Mouse (Mus musculus) erythroblast, adult 5-6 weeks (primary cell): ENCODE measurements around the gene Optc. TPM values are rescaled to one million over a fixed set of nuclear protein-coding genes. Genes with fewer than 3 reads are reported as not detected.

Experiments
- ATAC-seq: replicated peaks from 2 replicates; pipeline ENCODE4 v1.8.0; 2016; ENCODE audit warnings: moderate number of reproducible peaks, mild to moderate bottlenecking, moderate TSS enrichment, inconsistent platforms; ENCODE audit not compliant: poor library complexity, low FRiP score, severe bottlenecking
- total RNA-seq, 2 experiments: library from RNA; stranded (forward) in 1 of 2; stranded (reverse) in 1 of 2; fragments of 150-400 nt in 1 of 2; fragments of 200-764, 138-1000 nt in 1 of 2; gene quantifications; 2 replicates each; pipeline versions ENCODE4 v1.2.3 to v1.2.4; 2015 to 2017; ENCODE audit warnings: low replicate concordance in 2 of 2

The Optc gene
- total RNA-seq, 2 experiments from 2014 or later, result not detected

DNA sequence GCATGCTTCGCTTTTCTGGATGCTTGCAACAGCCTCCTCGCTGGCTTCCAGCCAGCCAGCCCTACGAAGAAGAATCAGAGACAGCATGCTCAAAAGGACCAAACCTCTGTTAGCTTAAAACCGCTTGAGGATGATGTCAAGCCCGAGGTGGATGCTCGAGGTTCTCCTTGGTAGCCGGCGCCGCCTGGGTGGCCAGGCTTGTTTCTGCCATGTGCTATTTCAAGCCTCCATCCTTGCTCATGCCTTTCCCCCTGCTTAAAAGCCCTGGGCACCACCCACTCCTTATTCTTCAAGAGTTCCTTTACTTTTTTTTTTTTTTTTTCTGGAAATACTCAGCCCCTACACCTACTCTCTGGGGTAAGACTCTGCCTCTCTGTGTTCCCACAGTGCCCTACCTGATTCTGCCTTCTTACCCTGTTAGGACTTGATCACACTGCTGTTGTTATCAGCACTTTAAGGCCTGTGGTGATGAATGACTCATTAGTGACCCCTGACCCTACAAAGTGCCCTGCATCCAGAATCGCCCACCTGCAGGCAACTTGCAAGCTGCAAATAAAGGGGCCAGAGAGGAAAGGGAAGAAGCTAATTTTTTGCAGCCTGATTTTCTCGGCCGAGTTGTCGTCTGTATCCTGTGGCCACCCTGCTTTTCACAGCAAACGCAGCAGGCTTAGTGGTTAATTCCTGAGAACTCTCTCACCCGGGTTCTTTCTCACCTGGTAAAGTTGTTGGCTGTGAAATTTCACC is 52.4 kb downstream of the Optc start:
- no peak for ATAC-seq

DNA sequence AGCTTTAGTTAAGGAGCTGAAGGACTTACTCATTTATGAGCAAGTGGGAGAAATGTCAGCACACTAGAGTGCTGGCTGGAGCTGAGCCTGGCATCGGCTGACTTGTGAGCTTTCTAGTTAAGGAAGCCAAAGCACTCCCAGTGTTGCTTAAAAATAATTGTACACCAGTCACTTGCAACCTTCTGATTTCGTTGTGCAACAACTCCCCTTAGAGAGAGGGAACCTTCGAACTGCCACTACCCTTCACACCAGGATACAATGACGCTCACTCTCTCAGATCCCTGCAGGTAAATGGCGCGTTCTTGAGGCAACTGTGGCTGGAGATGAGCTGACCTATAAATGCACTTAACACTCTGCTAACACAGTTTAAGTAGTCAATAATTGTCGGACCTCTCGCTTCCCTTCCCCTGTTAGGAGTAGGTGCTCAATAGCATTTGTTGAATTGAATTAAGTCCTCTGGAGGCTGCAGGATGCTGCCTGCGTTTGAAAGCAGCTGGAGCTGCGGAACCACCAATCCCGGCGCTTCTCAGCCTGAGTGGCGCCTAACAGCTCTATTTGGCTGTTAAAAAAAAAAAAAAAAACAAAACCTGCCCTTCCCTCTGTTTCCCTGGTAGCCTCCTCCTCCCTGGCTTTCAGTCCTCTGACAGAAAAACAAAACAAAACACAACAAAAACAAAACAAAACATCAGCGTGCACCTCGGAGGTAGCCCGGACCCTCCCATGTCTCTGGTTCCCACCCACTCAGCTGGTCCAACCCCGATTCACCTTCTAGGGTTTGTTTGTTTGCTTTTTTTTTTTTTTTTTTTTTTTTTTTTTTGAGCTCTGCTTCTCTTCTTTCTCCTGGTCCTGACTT is 53.2 kb downstream of the Optc start:
- ATAC-seq, result no peak

Other genes with a start within 250 kb of the Optc start
- 5.2 TPM in 1 of 2 replicates, not detected in the other for gene Zbed6, start 247.1 kb downstream of the Optc start, total RNA-seq (2015; ENCODE audit: low replicate concordance)
- gene Zbed6, start 247.1 kb downstream of the Optc start, total RNA-seq (2017; ENCODE audit: low replicate concordance), result 12.8 and 27.2 TPM in 2 replicates
- 17.6 and 22.9 TPM in 2 replicates for gene Gm38394, start 246.7 kb downstream of the Optc start, total RNA-seq (2015; ENCODE audit: low replicate concordance)
- gene Gm38394, start 246.7 kb downstream of the Optc start, total RNA-seq (2017; ENCODE audit: low replicate concordance), result 5.5 and 16.6 TPM in 2 replicates
- 1.3 TPM in 1 of 2 replicates, not detected in the other for gene Lax1, start 217.9 kb downstream of the Optc start, total RNA-seq (2015; ENCODE audit: low replicate concordance)
- gene Lax1, start 217.9 kb downstream of the Optc start, total RNA-seq (2017; ENCODE audit: low replicate concordance), result 1.7 and 2.0 TPM in 2 replicates
- gene Atp2b4, start 107.0 kb downstream of the Optc start, total RNA-seq (2015; ENCODE audit: low replicate concordance), result 241 and 319 TPM in 2 replicates
- gene Atp2b4, start 107.0 kb downstream of the Optc start, total RNA-seq (2017; ENCODE audit: low replicate concordance), result 404 and 444 TPM in 2 replicates
- gene Prelp, start 13.4 kb upstream of the Optc start, total RNA-seq (2015; ENCODE audit: low replicate concordance), result 6.7 TPM in 1 of 2 replicates, not detected in the other
- gene Prelp, start 13.4 kb upstream of the Optc start, total RNA-seq (2017; ENCODE audit: low replicate concordance), result not detected in 2 replicates
- not detected in 2 replicates for gene Fmod, start 129.3 kb upstream of the Optc start, total RNA-seq (2015; ENCODE audit: low replicate concordance)
- not detected in 2 replicates for gene Fmod, start 129.3 kb upstream of the Optc start, total RNA-seq (2017; ENCODE audit: low replicate concordance)
- gene Btg2, start 171.1 kb upstream of the Optc start, total RNA-seq (2015; ENCODE audit: low replicate concordance), result 173 and 183 TPM in 2 replicates
- gene Btg2, start 171.1 kb upstream of the Optc start, total RNA-seq (2017; ENCODE audit: low replicate concordance), result 354 and 411 TPM in 2 replicates
- gene Chit1, start 203.2 kb upstream of the Optc start, total RNA-seq (2015; ENCODE audit: low replicate concordance), result 1.3 and 2.9 TPM in 2 replicates
- gene Chit1, start 203.2 kb upstream of the Optc start, total RNA-seq (2017; ENCODE audit: low replicate concordance), result 0.28 TPM in 1 of 2 replicates, not detected in the other